Mouse (Mus musculus) A20 (cell line): Measurements from ENCODE around the gene C1qtnf5.

Experiments
- DNase-seq: peaks from one replicate; pipeline ENCODE4 v3.0.0-alpha.2; 2011; ENCODE audit warnings: low read depth, low spot score

Gene C1qtnf5

GRCm38 (mm10) chr9:44078955-44079756 is 27.9 kb upstream of the C1qtnf5 start:
- peak; percentile 60 for DNase-seq

DNA sequence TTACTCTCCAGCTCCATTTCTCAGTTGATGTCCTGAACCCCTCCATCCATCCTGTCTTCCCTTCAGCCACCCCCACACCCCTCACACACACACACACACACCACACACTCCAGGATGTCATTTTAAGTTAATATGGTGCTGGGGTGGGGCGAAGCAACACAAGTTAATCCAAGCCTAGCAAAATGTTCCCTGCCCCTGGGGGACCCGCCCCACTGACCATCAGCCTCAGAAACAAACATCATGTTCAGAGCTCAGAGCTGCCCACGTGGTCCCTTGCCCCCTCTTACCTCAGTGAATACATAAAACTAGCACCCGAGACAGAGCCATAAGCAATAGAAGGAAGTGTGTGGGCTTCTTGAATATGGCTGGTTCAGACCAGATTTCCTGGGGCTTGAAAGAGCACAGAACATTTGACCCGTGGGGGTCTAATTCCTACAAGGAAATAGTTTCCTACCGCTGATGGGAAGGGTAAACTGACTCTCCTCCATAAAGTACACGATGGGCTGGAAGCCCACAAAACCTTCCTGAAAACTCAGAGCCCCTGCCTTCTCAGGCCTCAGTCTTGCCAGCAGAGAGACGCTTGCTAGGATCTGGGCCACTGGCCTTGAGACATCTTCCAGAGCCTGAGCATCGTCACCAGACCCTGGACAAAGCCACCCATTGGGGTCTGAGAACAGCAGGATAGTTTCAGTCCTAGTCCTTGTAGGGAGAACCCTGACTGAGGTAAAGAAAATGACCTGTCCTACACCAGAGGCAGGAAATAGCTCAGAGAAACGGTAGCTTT is 26.9 kb upstream of the C1qtnf5 start:
- DNase-seq = no peak

DNA sequence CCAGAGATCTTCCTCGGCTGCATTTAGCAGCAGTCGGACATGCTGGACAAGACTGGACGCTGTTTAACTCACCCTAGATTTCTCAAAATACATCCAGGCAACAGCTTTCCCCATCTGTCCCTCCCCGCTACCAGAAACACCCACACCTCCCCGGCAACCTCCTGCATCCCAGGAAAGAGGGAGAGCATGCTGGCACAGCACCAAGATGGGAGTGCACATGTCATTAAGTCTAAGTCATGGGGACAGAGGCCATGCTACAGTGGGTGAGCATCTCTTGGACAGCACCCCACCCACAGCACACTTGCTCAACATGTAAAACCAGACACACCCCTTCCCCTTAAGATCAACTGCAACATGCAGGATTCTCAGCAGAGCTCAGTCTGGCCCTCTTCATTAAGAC is 26.1 kb upstream of the C1qtnf5 start:
- no peak for DNase-seq

DNA sequence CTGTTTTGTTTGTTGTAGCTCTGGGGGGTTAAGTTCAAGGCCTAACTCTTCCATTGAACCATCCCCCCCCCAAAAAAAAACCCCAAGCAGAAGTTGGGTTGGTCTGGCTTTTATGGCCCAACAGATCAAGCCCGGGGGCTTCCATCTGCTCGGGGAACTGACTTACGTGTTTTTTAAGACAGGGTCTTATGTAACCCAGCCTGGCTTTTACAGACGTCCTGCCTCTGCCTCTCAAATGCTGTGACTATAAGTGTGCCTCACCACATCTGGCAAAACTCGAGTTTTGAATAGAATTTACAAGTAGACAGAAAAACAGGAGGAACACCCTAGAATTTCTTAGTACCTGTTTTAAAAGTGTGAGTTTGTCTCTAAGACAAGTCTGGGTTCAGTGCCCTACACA is 25.5 kb upstream of the C1qtnf5 start:
- no peak for DNase-seq

- DNase-seq = no peak
Measured at GRCm38 (mm10) chr9:44082266-44082665, 24.8 kb upstream of the C1qtnf5 start.

DNA sequence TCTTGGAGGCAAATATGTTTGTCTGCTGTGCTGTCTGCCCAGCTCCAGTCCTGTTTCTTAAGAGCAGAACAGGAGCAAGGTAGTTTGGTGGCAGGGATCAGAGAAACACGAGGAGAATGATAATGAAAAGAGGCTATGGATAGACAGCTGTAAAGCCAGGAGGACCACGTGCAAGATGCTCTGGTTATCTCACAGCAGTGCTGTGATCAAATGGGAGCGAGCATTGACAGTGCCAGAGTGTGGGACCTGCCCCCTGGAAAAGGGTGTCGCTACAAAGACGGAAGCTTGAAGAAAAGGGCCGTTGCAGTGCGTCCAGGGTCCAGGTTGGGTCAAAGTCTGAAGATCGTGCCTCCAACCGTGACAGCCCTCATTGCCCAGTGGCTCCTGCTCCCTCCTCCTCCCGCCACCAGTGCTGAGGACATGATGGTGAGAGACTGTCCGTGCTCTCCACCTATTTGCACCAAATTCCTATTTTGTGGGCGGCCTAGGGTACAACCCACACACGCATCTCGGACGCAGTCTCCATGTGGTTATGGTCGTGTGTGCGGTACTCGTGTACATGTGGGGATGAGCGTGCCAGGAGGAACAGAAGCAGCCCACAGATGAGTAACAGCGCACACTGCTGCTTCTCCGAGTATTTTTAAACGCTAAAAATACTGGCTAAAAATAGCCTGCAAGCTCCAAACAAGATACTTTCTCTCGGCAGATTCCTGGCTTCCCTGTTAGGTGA is 23.5 kb upstream of the C1qtnf5 start:
- DNase-seq = no peak

DNA sequence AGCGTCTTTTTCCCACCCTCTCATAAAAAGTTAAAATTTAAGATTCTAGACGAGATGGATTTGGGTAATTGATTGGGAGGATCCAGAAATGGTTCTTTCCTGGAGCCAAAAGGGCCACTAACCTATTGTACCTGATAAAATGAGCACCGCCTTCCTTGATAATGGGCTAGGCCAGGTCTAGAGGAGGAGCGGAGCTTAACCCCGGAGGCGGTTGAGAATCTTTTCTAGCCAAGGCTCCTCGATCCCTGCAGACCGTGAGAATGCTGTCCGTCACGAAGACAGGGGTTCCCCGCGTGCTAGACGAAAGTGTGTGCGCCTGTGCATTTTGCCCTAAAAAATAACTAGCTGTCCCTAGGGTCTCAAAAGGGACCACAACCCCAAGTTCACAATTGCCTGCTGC is 22.8 kb upstream of the C1qtnf5 start:
- DNase-seq = no peak

DNA sequence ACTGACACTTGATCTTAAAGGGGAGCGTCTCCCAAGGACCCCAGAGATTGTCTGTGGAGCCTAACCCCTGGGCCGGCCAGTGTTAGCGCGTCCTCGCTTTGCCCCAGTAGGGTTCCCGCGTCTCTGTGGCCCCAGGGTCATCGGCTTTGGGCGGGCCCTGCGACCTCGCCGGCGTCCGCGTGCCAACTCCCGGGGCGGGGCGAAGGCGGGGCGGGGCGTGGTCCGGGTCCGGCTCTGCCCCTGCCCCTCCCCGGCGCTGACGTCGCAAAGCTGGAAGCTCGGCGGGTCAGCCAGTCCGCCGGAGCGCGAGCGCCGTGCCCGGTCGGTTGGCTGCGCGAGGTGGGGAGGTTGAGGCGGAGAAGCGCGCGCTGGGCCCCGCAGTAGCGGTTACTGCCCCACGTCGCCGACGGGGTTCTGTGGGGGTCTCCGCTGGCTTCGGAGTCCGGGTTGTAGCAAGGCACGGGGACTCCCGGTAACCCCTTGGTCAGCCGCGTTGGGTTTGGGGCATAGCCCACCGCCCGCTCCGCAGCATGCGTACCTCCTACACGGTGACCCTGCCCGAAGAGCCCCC is 22.3 kb upstream of the C1qtnf5 start:
- DNase-seq = peak; percentile 92

DNA sequence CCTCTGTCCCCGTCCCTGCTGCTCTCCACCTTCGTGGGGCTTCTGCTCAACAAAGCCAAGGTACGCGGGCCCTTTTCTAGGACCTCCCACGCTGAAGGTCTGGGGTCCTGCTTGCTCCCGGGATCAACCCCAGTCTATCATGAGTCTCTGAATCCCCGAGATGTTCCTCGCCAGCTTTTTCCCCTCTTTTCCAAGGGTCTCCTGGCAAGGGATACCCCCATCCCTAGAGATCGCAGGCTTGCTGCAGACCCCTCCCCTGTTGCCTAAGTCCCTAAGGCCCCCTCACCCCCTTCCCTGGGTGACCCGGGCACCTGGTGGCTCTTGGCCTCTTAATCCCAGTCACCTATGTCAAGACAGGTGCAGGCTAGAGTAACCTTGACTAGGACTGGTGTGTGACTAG is 21.8 kb upstream of the C1qtnf5 start:
- DNase-seq = no peak

- peak; percentile 27 for DNase-seq
Measured at GRCm38 (mm10) chr9:44085741-44086665, 21.0 kb upstream of the C1qtnf5 start.

DNA sequence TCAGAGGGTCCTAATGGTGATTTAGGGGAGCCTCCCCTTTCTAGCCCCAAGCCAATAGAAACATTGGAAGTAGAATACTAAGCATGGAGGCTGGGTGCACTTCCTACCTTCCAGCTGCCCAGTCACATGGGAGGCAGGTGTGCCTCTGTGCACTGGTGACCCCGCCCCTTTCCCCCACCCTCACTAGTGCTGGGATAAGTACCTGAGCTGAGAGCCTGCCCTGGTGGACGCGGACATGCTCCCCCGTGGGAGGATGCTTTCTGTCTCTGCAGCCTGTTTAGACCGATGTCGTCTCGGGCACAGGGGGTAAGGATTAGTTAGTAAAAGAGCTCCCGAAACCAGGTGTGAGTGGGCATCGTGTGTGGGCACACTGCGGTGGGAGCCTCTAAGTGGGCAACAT is 20.1 kb upstream of the C1qtnf5 start:
- peak; percentile 65 for DNase-seq

DNA sequence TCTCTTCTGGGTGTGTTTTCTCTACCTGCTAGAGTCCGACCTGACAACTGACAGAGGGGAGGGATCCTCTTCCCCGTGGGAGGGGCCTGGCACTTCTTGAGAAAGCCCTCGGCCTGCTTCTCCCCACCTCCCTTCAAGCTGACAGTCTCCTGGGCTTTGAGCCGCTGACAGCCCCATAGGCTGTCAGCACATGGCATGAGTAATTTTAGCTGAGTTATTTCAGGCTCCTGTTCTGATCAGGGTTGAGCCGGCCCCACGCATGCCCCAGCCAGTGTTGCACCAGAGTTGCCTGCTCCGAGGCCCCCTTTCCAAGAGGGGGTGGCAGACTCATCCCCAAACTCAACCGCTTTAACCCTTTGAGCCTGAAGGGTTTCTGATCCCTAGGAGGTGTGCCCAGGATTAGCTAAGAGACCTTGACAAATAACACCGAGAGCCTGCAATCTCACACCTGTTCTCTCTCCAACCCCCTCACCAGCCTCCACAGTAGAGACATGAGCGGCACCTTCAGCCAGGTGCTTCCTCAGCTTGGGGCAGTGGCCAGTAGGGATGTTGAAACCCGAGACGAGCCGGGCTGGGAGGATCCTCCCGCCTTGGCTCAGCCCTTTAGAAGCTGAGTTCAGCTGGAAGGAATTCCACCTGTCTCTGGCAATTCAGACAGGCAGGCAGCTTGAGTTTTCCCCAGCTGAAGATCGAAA is 19.1 kb upstream of the C1qtnf5 start:
- DNase-seq = peak; percentile 90

- peak; percentile 60 for DNase-seq
Measured at GRCm38 (mm10) chr9:44088877-44089608, 18.0 kb upstream of the C1qtnf5 start.

GRCm38 (mm10) chr9:44093612-44094503 is 13.2 kb upstream of the C1qtnf5 start:
- DNase-seq = peak; percentile 96

- DNase-seq = peak; percentile 84
Measured at GRCm38 (mm10) chr9:44094737-44095136, 12.3 kb upstream of the C1qtnf5 start.

DNA sequence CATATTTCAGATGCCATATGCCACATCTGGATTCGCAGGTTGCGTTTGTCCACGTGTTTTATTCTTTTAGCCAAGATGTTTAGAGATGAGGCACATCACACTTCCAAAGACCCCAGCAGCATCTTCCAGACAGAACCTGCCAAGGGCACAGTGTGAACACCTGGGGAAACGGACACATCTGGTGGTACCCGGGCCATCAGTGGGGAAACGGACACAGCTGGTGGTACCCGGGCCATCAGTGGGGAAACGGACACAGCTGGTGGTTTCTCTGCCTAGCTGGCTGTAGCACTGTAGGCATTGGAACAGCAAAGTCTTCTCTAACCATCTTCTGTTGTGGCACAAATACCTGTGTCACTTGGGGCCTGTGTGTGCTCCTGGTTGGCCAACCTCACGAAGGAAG is 11.3 kb upstream of the C1qtnf5 start:
- peak; percentile 76 for DNase-seq

DNA sequence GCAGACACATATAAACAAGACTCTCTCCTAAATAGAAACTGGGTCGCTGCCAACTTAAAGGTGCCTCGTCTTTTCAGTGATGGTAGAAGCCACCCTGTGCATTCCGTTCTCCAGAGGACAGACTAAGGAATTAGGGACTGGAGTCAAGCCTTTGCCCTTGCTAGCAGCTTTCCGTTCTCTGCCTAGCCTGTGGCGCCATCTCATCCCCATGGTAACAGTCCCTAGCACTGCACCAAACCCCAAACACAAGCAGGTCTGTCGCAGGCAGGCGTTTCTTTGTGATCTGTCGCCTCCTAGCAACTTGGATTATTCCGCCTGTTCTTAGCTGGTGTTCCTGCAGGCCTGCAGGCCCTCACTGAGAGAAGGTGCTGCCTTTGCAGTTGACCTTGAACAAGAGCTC is 10.5 kb upstream of the C1qtnf5 start:
- no peak for DNase-seq

DNA sequence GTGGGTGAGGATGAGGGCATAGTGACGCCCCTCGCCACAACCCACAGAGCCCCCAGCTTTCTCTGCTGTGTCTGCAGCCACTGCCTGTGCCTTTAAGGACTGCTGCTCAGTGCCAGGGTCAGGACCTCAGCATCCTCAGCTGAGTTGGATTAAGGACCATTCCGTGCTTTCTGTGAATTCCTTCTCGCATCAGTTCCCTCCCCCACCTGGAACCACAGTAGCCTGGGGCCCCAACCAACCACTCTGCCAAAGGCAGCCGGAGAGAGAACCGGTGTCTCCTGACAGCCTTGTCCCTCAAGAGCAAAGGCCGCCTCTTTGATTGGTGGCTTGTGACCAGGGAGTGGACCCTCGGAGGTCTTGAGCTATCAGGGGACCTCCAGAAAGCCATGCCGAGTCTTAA is 5.6 kb upstream of the C1qtnf5 start, which contains the start of gene Mfrp:
Gene Mfrp (plus strand): TSS at position 240 of the 400 bp plus-strand sequence.
- DNase-seq = no peak
